Mouse (Mus musculus): Measurements from ENCODE around the gene Tmem141. TPM values are rescaled to one million over a fixed set of nuclear protein-coding genes. Genes with fewer than 3 reads are reported as not detected.

Tmem141 gene
- polyA plus RNA-seq, 2 experiments = 26.8 to 30.3 TPM

- no peak overlapping the region for H3K4me3 ChIP-seq (replicated peaks; ENCODE audit: low read length)
- TF ChIP-seq POLR2A (IDR thresholded peaks at IDR 0.05; ENCODE audit: borderline replicate concordance, extremely low read depth, insufficient read depth, insufficient read length) = no peak
- no peak for ATAC-seq (ENCODE audit: low FRiP score, low read depth)
- 89% methylated on average over 8 of the region's 8 CpGs for WGBS
- no peaks in the 10 kb centered on the region for H3K4me1 ChIP-seq (ENCODE audit: control insufficient read depth, insufficient read depth, low read length)
- H3K9me3 ChIP-seq (ENCODE audit: control insufficient read depth, low read length) = no peaks in the 10 kb centered on the region
- H3K4me2 ChIP-seq (replicated peaks; ENCODE audit: low read depth, low read length, severe bottlenecking) = no peak overlapping the region
- H3K27me3 ChIP-seq (ENCODE audit: control insufficient read depth, insufficient read depth, low read length) = no peaks in the 10 kb centered on the region
- no peak overlapping the region for H3K9ac ChIP-seq (ENCODE audit: low read depth, low read length, severe bottlenecking)
- H3K27ac ChIP-seq (replicated peaks; ENCODE audit: low read depth, low read length) = no peak overlapping the region
- DNase-seq (ENCODE audit: low spot score) = no peak
- no peaks in the 10 kb centered on the region for H3K36me3 ChIP-seq (ENCODE audit: control insufficient read depth, insufficient read depth, low read length)
Measured at GRCm38 (mm10) chr2:25660279-25660678, 38.5 kb upstream of the Tmem141 start.

GRCm38 (mm10) chr2:25657652-25658051, 35.8 kb upstream of the Tmem141 start, which contains the start of gene Lcn5:
Lcn5 (plus strand) TSS chr2:25657952.
- no peak for TF ChIP-seq POLR2A (IDR thresholded peaks at IDR 0.05; ENCODE audit: borderline replicate concordance, extremely low read depth, insufficient read depth, insufficient read length)
- DNase-seq (ENCODE audit: low spot score) (no peak), ATAC-seq (ENCODE audit: low FRiP score, low read depth) (no peak)

GRCm38 (mm10) chr2:25657246-25657645, 35.4 kb upstream of the Tmem141 start:
- Histone ChIP-seq H3K9ac (ENCODE audit: low read depth, low read length, severe bottlenecking) (no peak overlapping the region), H3K4me1 (ENCODE audit: control insufficient read depth, insufficient read depth, low read length) (no peaks in the 10 kb centered on the region), H3K4me2 (replicated peaks; ENCODE audit: low read depth, low read length, severe bottlenecking) (no peak overlapping the region), H3K27ac (replicated peaks; ENCODE audit: low read depth, low read length) (no peak overlapping the region), H3K9me3 (ENCODE audit: control insufficient read depth, low read length) (no peaks in the 10 kb centered on the region), H3K27me3 (ENCODE audit: control insufficient read depth, insufficient read depth, low read length) (no peaks in the 10 kb centered on the region), H3K4me3 (replicated peaks; ENCODE audit: low read length) (no peak overlapping the region), H3K36me3 (ENCODE audit: control insufficient read depth, insufficient read depth, low read length) (no peaks in the 10 kb centered on the region)
- ATAC-seq (ENCODE audit: low FRiP score, low read depth) (no peak), DNase-seq (ENCODE audit: low spot score) (no peak)
- WGBS = 83% methylated on average over 4 of the region's 4 CpGs
- no peak for TF ChIP-seq POLR2A (IDR thresholded peaks at IDR 0.05; ENCODE audit: borderline replicate concordance, extremely low read depth, insufficient read depth, insufficient read length)

More at GRCm38 (mm10) chr2:25657652-25658051, 35.8 kb upstream of the Tmem141 start, which contains the start of gene Lcn5:
- no peak within 1 kb of the TSS for H3K4me3 ChIP-seq (replicated peaks; ENCODE audit: low read length)
- H3K27me3 ChIP-seq (ENCODE audit: control insufficient read depth, insufficient read depth, low read length) = no peaks in the 10 kb centered on the region
- H3K36me3 ChIP-seq (ENCODE audit: control insufficient read depth, insufficient read depth, low read length) = no peaks in the 10 kb centered on the region
- no peak within 1 kb of the TSS for H3K4me2 ChIP-seq (replicated peaks; ENCODE audit: low read depth, low read length, severe bottlenecking)
- H3K4me1 ChIP-seq (ENCODE audit: control insufficient read depth, insufficient read depth, low read length) = no peaks in the 10 kb centered on the region
- no peak within 1 kb of the TSS for H3K27ac ChIP-seq (replicated peaks; ENCODE audit: low read depth, low read length)
- no peaks in the 10 kb centered on the region for H3K9me3 ChIP-seq (ENCODE audit: control insufficient read depth, low read length)
- H3K9ac ChIP-seq (ENCODE audit: low read depth, low read length, severe bottlenecking) = no peak within 1 kb of the TSS

- no peak for DNase-seq (ENCODE audit: low spot score)
- Histone ChIP-seq H3K27ac (replicated peaks; ENCODE audit: low read depth, low read length) (no peak overlapping the region), H3K4me3 (replicated peaks; ENCODE audit: low read length) (no peak overlapping the region), H3K9ac (ENCODE audit: low read depth, low read length, severe bottlenecking) (no peak overlapping the region), H3K9me3 (ENCODE audit: control insufficient read depth, low read length) (no peaks in the 10 kb centered on the region), H3K27me3 (ENCODE audit: control insufficient read depth, insufficient read depth, low read length) (no peaks in the 10 kb centered on the region), H3K4me2 (replicated peaks; ENCODE audit: low read depth, low read length, severe bottlenecking) (no peak overlapping the region), H3K4me1 (ENCODE audit: control insufficient read depth, insufficient read depth, low read length) (no peaks in the 10 kb centered on the region), H3K36me3 (ENCODE audit: control insufficient read depth, insufficient read depth, low read length) (no peaks in the 10 kb centered on the region)
- TF ChIP-seq POLR2A (IDR thresholded peaks at IDR 0.05; ENCODE audit: borderline replicate concordance, extremely low read depth, insufficient read depth, insufficient read length) = no peak
- WGBS = 78% methylated on average over 4 of the region's 4 CpGs
- ATAC-seq (ENCODE audit: low FRiP score, low read depth) = no peak
Measured at GRCm38 (mm10) chr2:25656691-25657090, 34.9 kb upstream of the Tmem141 start.

GRCm38 (mm10) chr2:25654502-25654901, 32.7 kb upstream of the Tmem141 start:
- Histone ChIP-seq H3K4me2 (replicated peaks; ENCODE audit: low read depth, low read length, severe bottlenecking) (no peak overlapping the region), H3K36me3 (ENCODE audit: control insufficient read depth, insufficient read depth, low read length) (no peaks in the 10 kb centered on the region), H3K9me3 (ENCODE audit: control insufficient read depth, low read length) (no peaks in the 10 kb centered on the region), H3K4me3 (replicated peaks; ENCODE audit: low read length) (no peak overlapping the region), H3K4me1 (ENCODE audit: control insufficient read depth, insufficient read depth, low read length) (no peaks in the 10 kb centered on the region), H3K27me3 (ENCODE audit: control insufficient read depth, insufficient read depth, low read length) (no peaks in the 10 kb centered on the region), H3K9ac (ENCODE audit: low read depth, low read length, severe bottlenecking) (no peak overlapping the region), H3K27ac (replicated peaks; ENCODE audit: low read depth, low read length) (no peak overlapping the region)
- no peak for TF ChIP-seq POLR2A (IDR thresholded peaks at IDR 0.05; ENCODE audit: borderline replicate concordance, extremely low read depth, insufficient read depth, insufficient read length)
- WGBS = 67% methylated on average over 1 of the region's 1 CpGs
- DNase-seq (ENCODE audit: low spot score) (no peak), ATAC-seq (ENCODE audit: low FRiP score, low read depth) (no peak)

- Histone ChIP-seq H3K27ac (replicated peaks; ENCODE audit: low read depth, low read length) (no peak within 1 kb of the TSS), H3K4me1 (ENCODE audit: control insufficient read depth, insufficient read depth, low read length) (no peaks in the 10 kb centered on the region), H3K9ac (ENCODE audit: low read depth, low read length, severe bottlenecking) (no peak within 1 kb of the TSS), H3K27me3 (ENCODE audit: control insufficient read depth, insufficient read depth, low read length) (no peaks in the 10 kb centered on the region), H3K4me2 (replicated peaks; ENCODE audit: low read depth, low read length, severe bottlenecking) (no peak within 1 kb of the TSS), H3K9me3 (ENCODE audit: control insufficient read depth, low read length) (no peaks in the 10 kb centered on the region), H3K36me3 (ENCODE audit: control insufficient read depth, insufficient read depth, low read length) (no peaks in the 10 kb centered on the region), H3K4me3 (replicated peaks; ENCODE audit: low read length) (no peak within 1 kb of the TSS)
- no peak for ATAC-seq (ENCODE audit: low FRiP score, low read depth)
- WGBS = 71% methylated on average over 2 of the region's 2 CpGs
- no peak for DNase-seq (ENCODE audit: low spot score)
- TF ChIP-seq POLR2A (IDR thresholded peaks at IDR 0.05; ENCODE audit: borderline replicate concordance, extremely low read depth, insufficient read depth, insufficient read length) = no peak
Measured at GRCm38 (mm10) chr2:25652902-25653301, 31.1 kb upstream of the Tmem141 start, which contains the start of gene Lcn8. Lcn8 (plus strand) TSS chr2:25653120.
